Mouse (Mus musculus) small intestine, adult 2 months (tissue): Measurements from ENCODE around the gene Nr2f6. TPM values are rescaled to one million over a fixed set of nuclear protein-coding genes. Genes with fewer than 3 reads are reported as not detected.
A peak's percentile ranks its signal among the peaks of the same experiment; 100 is the strongest.
"Not testable (repeated sequence)": the region's sequence is repeated elsewhere in the genome, so short reads cannot be mapped to it uniquely, and the experiment has no call there.

Source experiments
- H3K27ac ChIP-seq: fragments of 200-500 bp; 2 replicates; pipeline ENCODE4 v1.5.1; 2012; ENCODE audit warnings: low read depth, low read length, control low read depth, inconsistent platforms; ENCODE audit not compliant: insufficient read depth
- H3K27me3 ChIP-seq: fragments of 200-500 bp; 2 replicates; pipeline ENCODE4 v1.6.1; 2012; ENCODE audit warnings: mild to moderate bottlenecking, moderate library complexity, low read length, inconsistent platforms; ENCODE audit not compliant: control insufficient read depth, insufficient read depth
- H3K36me3 ChIP-seq: fragments of 200-500 bp; 2 replicates; pipeline ENCODE4 v1.6.1; 2012; ENCODE audit warnings: mild to moderate bottlenecking, low read length, control low read depth, inconsistent platforms; ENCODE audit not compliant: control insufficient read depth, insufficient read depth
- H3K4me1 ChIP-seq: fragments of 200-500 bp; 2 replicates; pipeline ENCODE4 v1.6.1; 2012; ENCODE audit warnings: low read length, inconsistent platforms, mixed read lengths; ENCODE audit not compliant: control insufficient read depth, insufficient read depth, insufficient read length
- H3K4me3 ChIP-seq: fragments of 200-500 bp; 2 replicates; pipeline ENCODE4 v1.5.1; 2012; ENCODE audit warnings: low read depth, mild to moderate bottlenecking, control low read depth, inconsistent platforms, low read length, moderate library complexity
- CTCF ChIP-seq: fragments of 200-500 bp; IDR thresholded peaks from 2 replicates; pipeline ENCODE4 v1.5.1; 2012; ENCODE audit warnings: low read depth, mild to moderate bottlenecking, control low read depth, inconsistent platforms, low read length, moderate library complexity, mixed read lengths; ENCODE audit not compliant: insufficient replicate concordance, insufficient read length; ENCODE audit errors: extremely low read depth
- POLR2A ChIP-seq: fragments of 200-500 bp; IDR thresholded peaks from 2 replicates; pipeline ENCODE4 v1.6.1; 2012; ENCODE audit warnings: low read depth, mild to moderate bottlenecking, control low read depth, inconsistent platforms, low read length, moderate library complexity
- WGBS: fragments of 180-500 bp; shearing (Covaris S2); methylation state at CpG from one replicate; pipeline ENCODE4 v1.1.7; 2018; 5-methylcytosine and 5-hydroxymethylcytosine counted together
- polyA plus RNA-seq: library from polyadenylated mRNA; depleted of rRNA; stranded (reverse); fragments of >200 nt; gene quantifications from 2 replicates; pipeline ENCODE4 v1.2.3, GENCODE M21; 2012; rRNA removed

The Nr2f6 gene
- polyA plus RNA-seq, 1 experiment = 448 TPM

DNA sequence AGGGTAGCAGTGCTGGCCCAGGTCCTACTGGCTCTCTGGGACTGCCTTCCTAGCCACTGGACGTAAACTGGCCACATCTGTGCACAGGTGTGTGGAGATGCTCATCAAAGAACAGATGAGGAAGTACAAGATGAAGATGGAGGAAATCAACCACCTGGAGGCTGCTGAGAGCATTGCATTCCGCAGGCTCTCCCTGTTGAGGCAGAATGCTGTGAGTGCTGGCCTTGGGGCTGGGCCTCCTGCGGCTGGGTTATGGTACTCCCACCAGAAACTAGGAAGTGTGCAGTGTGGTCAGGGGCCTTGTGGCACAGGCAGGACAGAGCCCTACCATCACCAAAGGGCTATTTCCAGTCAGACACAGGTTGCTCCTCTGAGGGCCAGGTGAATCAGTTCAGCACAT is 23.7 kb downstream of the Nr2f6 start:
- WGBS = 93% methylated on average over 3 of the region's 3 CpGs
- no peak overlapping the region for H3K4me3 ChIP-seq
- no peak overlapping the region for H3K27ac ChIP-seq
- H3K27me3 ChIP-seq = no peaks in the 10 kb centered on the region
- H3K36me3 ChIP-seq = peaks cover 59% of the 10 kb centered on the region
- H3K4me1 ChIP-seq = peaks cover 3% of the 10 kb centered on the region; the same call in 1 of the 2 replicates
- TF ChIP-seq CTCF (no peak), POLR2A (no peak)

DNA sequence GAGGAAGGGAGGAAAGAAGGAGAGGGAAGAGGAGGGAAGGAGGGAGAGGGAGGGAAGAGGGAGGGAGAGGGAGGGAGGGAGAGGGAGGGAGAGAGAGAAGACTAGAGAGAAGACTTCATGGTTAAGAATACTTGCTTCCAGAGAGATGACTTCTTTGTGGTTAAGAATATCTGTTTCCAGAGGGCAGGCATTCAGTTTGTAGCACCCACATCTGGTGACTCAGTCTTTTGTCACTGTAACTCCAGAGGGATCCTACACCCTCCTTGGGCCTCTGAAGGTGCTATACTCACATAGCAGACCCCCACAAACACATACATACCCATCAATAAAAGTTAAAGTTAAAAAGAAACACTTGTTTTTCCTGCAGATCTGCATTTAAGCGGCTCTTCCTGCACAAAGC is 30.2 kb downstream of the Nr2f6 start:
- peaks cover 79% of the 10 kb centered on the region for H3K36me3 ChIP-seq
- 90% methylated on average over 1 of the region's 1 CpGs for WGBS

DNA sequence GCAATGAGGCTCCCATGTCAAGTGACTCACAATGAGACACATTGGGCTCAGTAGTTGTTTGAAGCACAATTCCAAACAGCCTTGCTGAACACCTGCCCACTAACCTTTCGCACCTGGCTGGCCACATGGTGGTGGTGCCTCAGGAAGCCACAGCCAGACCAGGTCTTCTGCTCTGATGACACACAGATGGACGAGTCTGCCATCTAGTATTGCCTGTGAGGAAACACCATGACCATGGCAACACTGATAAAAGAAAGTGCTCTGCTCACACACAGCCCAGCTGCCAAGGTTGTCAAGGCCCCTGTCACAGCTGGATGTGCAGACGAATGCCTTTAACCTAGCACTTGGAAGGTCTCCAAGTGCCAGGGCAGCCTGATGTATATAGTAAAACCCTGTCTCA is 30.6 kb downstream of the Nr2f6 start:
- H3K4me1 ChIP-seq = no peaks in the 10 kb centered on the region
- H3K27ac ChIP-seq = no peak overlapping the region
- WGBS = 47% methylated on average over 3 of the region's 3 CpGs
- TF ChIP-seq POLR2A (no peak), CTCF (no peak)
- peaks cover 79% of the 10 kb centered on the region for H3K36me3 ChIP-seq
- H3K4me3 ChIP-seq = no peak overlapping the region
- H3K27me3 ChIP-seq = no peaks in the 10 kb centered on the region

More for the DNA sequence above, 30.2 kb downstream of the Nr2f6 start:
- no peaks in the 10 kb centered on the region for H3K27me3 ChIP-seq
- H3K4me3 ChIP-seq = no peak overlapping the region
- TF ChIP-seq CTCF = no peak
- no peak for TF ChIP-seq POLR2A
- no peak overlapping the region for H3K27ac ChIP-seq
- H3K4me1 ChIP-seq = no peaks in the 10 kb centered on the region

DNA sequence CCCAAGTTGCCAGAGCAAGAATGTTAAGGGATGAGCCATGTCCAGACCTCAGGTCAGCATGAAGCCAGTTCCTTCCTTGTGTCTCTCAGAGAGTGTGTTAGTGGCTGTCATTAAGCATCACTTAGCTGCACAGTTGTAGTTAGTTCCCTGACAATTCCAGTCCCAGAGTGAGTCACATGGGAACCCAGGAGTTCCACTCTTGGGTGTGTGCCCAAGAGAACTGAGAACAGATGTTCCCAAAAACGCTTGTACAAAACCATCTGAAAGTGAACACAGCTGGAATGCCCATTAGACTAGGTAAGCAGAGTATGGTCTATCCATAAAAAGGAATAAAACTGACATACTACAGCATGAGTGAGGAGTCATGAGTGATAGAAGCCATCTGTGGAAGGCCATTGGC is 35.2 kb downstream of the Nr2f6 start:
- TF ChIP-seq CTCF = no peak
- no peak for TF ChIP-seq POLR2A
- 73% methylated on average over 1 of the region's 1 CpGs for WGBS
- H3K36me3 ChIP-seq = peaks cover 78% of the 10 kb centered on the region

DNA sequence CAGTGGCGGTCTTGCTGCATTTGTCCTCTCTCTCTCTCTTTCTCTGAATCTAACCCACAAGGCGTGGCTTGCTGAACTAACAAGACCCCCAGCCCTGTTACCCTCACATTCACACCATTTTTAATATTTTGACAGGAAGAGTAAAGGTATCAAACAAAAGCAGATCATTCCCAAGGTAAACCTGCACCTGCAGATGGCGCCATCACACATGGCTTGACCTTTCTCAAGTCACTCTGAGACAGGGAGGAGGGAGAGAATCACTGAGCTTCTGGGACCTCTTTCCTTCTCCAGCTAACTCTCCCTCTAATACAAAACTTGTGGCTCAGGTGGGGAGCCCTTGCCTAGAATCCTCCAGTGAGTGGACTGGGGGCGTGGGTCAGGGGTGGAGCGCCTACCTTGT is 41.1 kb downstream of the Nr2f6 start:
- H3K27me3 ChIP-seq = no peaks in the 10 kb centered on the region
- no peak overlapping the region for H3K27ac ChIP-seq
- 87% methylated on average over 5 of the region's 5 CpGs for WGBS
- H3K4me1 ChIP-seq = no peaks in the 10 kb centered on the region
- H3K36me3 ChIP-seq = peaks cover 41% of the 10 kb centered on the region
- no peak overlapping the region for H3K4me3 ChIP-seq
- TF ChIP-seq CTCF = peak; percentile 52; the same call in 1 of the 2 replicates
- no peak for TF ChIP-seq POLR2A

More for the DNA sequence above, 35.2 kb downstream of the Nr2f6 start:
- no peak overlapping the region for H3K4me3 ChIP-seq
- H3K27ac ChIP-seq = no peak overlapping the region
- H3K4me1 ChIP-seq = no peaks in the 10 kb centered on the region
- no peaks in the 10 kb centered on the region for H3K27me3 ChIP-seq

DNA sequence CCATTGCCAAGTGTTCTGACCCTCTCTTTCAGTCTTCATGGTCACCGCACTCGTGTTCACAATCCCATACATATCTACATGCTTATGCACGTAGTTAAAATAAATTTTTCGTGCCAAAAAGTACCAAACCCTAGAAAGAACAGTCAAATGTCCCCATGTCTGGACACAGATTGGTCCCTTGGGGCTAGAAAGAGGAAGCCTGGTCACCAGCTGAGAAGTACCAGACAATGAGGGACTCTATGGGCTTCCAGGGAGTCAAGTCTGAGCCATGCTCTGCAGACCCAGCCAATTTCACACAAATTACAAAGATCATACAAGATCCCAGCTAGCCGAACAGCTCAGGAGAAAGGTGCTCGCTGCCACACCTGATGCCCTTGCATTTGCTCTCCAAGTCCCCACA is 43.9 kb downstream of the Nr2f6 start:
- not testable (repeated sequence) for H3K27ac ChIP-seq
- H3K36me3 ChIP-seq = peaks cover 26% of the 10 kb centered on the region
- 87% methylated on average over 6 of the region's 6 CpGs for WGBS

DNA sequence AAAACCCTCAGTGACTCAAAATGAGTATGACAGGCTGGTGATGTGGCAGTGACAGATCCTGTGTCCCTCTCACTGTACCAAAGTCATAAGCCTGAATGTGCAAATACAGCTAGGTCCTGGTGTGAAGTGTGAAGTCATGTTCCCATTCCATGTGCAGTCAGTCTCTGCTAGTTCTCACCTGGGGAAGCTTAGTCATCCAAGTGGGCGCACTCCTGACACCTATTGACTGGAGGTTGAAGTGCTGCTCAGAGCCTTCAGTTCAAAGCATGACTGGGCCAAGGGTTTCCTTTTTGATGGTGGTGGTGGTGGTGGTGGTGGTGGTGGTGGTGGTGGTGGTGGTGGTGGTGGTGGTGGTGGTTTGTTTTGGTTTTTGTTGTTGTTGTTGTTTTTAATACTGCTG is 56.9 kb downstream of the Nr2f6 start:
- 84% methylated on average over 1 of the region's 1 CpGs for WGBS
- Histone ChIP-seq H3K36me3 (peaks cover 57% of the 10 kb centered on the region), H3K4me1 (no peaks in the 10 kb centered on the region), H3K27ac (no peak overlapping the region), H3K4me3 (no peak overlapping the region), H3K27me3 (no peaks in the 10 kb centered on the region)
- TF ChIP-seq CTCF (peak; percentile 32; the same call in 1 of the 2 replicates), POLR2A (no peak)

More for the DNA sequence above, 43.9 kb downstream of the Nr2f6 start:
- not testable (repeated sequence) for H3K4me1 ChIP-seq, H3K27me3 ChIP-seq, H3K4me3 ChIP-seq

Other genes starting within 250 kb of the Nr2f6 start
- gene Myo9b, start 109.2 kb downstream of the Nr2f6 start, polyA plus RNA-seq = 19.9 and 28.1 TPM in 2 replicates
- gene Haus8, start 109.0 kb downstream of the Nr2f6 start, polyA plus RNA-seq = 2.8 and 4.8 TPM in 2 replicates
- gene Use1, start 15.1 kb downstream of the Nr2f6 start, polyA plus RNA-seq = 63.7 and 101 TPM in 2 replicates
- gene Ocel1, start 10.7 kb downstream of the Nr2f6 start, polyA plus RNA-seq = 19.7 and 70.3 TPM in 2 replicates
- 5.8 and 7.8 TPM in 2 replicates for gene Ushbp1, start 13.8 kb upstream of the Nr2f6 start, polyA plus RNA-seq
- 64.5 and 119 TPM in 2 replicates for gene Babam1, start 14.9 kb upstream of the Nr2f6 start, polyA plus RNA-seq
- 12.6 and 13.8 TPM in 2 replicates for gene Ankle1, start 24.1 kb upstream of the Nr2f6 start, polyA plus RNA-seq
- gene Abhd8, start 81.7 kb upstream of the Nr2f6 start, polyA plus RNA-seq = 17.4 and 26.5 TPM in 2 replicates
- 170 and 172 TPM in 2 replicates for gene Mrpl34, start 83.0 kb upstream of the Nr2f6 start, polyA plus RNA-seq
- gene Dda1, start 87.2 kb upstream of the Nr2f6 start, polyA plus RNA-seq = 46.3 and 85.3 TPM in 2 replicates
- 9.0 and 19.8 TPM in 2 replicates for gene Ano8, start 104.0 kb upstream of the Nr2f6 start, polyA plus RNA-seq
- 18.6 and 25.8 TPM in 2 replicates for gene Gtpbp3, start 106.1 kb upstream of the Nr2f6 start, polyA plus RNA-seq
- gene Plvap, start 129.8 kb upstream of the Nr2f6 start, polyA plus RNA-seq = 182 and 329 TPM in 2 replicates
- not detected in 2 replicates for gene Ccdc194, start 143.8 kb upstream of the Nr2f6 start, polyA plus RNA-seq
- 126 and 242 TPM in 2 replicates for gene Bst2, start 155.5 kb upstream of the Nr2f6 start, polyA plus RNA-seq
- gene Mvb12a, start 161.0 kb upstream of the Nr2f6 start, polyA plus RNA-seq = 180 and 251 TPM in 2 replicates
- gene Tmem221, start 176.9 kb upstream of the Nr2f6 start, polyA plus RNA-seq = 0.62 and 3.3 TPM in 2 replicates
- not detected in 2 replicates for gene Nxnl1, start 184.6 kb upstream of the Nr2f6 start, polyA plus RNA-seq
- 28.6 and 29.6 TPM in 2 replicates for gene Slc27a1, start 186.9 kb upstream of the Nr2f6 start, polyA plus RNA-seq
- gene Pgls, start 210.2 kb upstream of the Nr2f6 start, polyA plus RNA-seq = 174 and 266 TPM in 2 replicates
- gene Fam129c, start 215.7 kb upstream of the Nr2f6 start, polyA plus RNA-seq = 1.7 and 4.5 TPM in 2 replicates
- 52.4 and 59.8 TPM in 2 replicates for gene Colgalt1, start 229.0 kb upstream of the Nr2f6 start, polyA plus RNA-seq